In the genomic region with DNA sequence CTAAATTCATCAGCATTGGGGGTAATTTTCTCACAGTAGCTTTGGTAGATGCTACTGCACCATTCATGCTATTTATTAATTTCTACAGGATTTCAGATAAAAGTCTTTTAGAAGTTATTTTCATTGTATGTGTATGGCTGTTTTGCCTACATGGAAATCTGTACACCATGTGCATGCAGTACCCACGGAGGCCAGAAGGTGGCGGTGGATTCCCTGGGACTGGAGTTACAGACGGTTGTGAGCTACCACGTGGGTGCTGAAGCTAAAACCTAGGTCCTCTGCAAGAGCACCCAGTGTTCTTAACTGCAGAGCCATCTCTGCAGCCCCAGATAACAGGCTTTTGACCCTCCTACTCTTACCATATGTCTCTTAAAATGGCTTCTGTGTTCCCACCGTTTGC, we compare ENCODE assay signal across 10 mouse cellular contexts.
DNase-seq lines count a peak whose midpoint lies in the region; ATAC-seq and TF ChIP-seq lines count a peak whose summit lies in the region.
"Had no signal": no experiment of that assay in that cellular context is flagged by ENCODE, and none has a peak within 500 bp of the region (broad histone marks: within the 10 kb centered on the region; RNA-seq: fewer than 3 reads in every experiment).

No protein-coding gene starts in this region.

- POLR2A ChIA-PET in Patski (lab: Charles Lee), result no interaction called here

- H3K9me3 ChIP-seq in hindbrain, embryonic 11.5 days (ENCODE audit: control insufficient read depth, low read length), result no peaks in the 10 kb centered on the region
- H3K9me3 ChIP-seq in hindbrain, embryonic 13.5 days, result peaks cover 3% of the 10 kb centered on the region; the same call in 1 of the 2 replicates
- no peaks in the 10 kb centered on the region for H3K9me3 ChIP-seq in lung, postnatal 0 days (ENCODE audit: low read length)
- no peaks in the 10 kb centered on the region for H3K9me3 ChIP-seq in heart, embryonic 10.5 days

- TF ChIP-seq POLR2A in olfactory bulb, adult 2 months (IDR thresholded peaks at IDR 0.05; ENCODE audit: insufficient read depth, low read depth, low read length), result no peak

- no peak overlapping the region for H3K4me2 ChIP-seq in hindbrain, embryonic 11.5 days (replicated peaks; ENCODE audit: low read depth, low read length)
- H3K4me2 ChIP-seq in hindbrain, embryonic 13.5 days, result no peak overlapping the region
- H3K4me2 ChIP-seq in lung, postnatal 0 days (replicated peaks; ENCODE audit: low read depth, low read length), result no peak overlapping the region

- no peak overlapping the region for H3K9ac ChIP-seq in hindbrain, embryonic 11.5 days (ENCODE audit: low read depth, low read length)
- H3K9ac ChIP-seq in hindbrain, embryonic 13.5 days, result no peak overlapping the region
- H3K9ac ChIP-seq in lung, postnatal 0 days (replicated peaks; ENCODE audit: low read depth), result no peak overlapping the region

- CTCF ChIA-PET in Patski (lab: Charles Lee), result no interaction called here

- peak; percentile 29 for DNase-seq in hindbrain, embryonic 11.5 days (ENCODE audit: low spot score)
- no peak for DNase-seq in lung, postnatal 0 days (ENCODE audit: low spot score)
- DNase-seq in lung, postnatal 4 days, result no peak
- no peak for DNase-seq in Patski (ENCODE audit: low read depth, low spot score)
- DNase-seq in ovary, adult 18-20 months (ENCODE audit: low spot score), result no peak
- no peak for DNase-seq in heart, embryonic 10.5 days (ENCODE audit: low spot score)
- DNase-seq: gastrocnemius, postnatal 14 days; lung, postnatal 14 days had no signal

- in situ Hi-C loops in Patski (cut with MboI; ENCODE audit: low pct_unique_long_range_greater_than_20kb), result loop anchor here (5.0 to 10.0 kb wide), 3 partner anchors 175 to 597 kb away; partner anchors contain the start of gene Fam19a5

- TF ChIP-seq CTCF in lung, postnatal 0 days (IDR thresholded peaks at IDR 0.05), result peak; percentile 46
- peak; percentile 55 for TF ChIP-seq CTCF in Patski (IDR thresholded peaks at IDR 0.05)
- TF ChIP-seq CTCF in olfactory bulb, adult 2 months (IDR thresholded peaks at IDR 0.05; ENCODE audit: insufficient read depth, low read depth, low read length), result 0 out of 2 replicates have a peak, but pooled peaks have one; percentile 10

- H3K27ac ChIP-seq in hindbrain, embryonic 11.5 days (ENCODE audit: low read depth, low read length), result no peak overlapping the region
- H3K27ac ChIP-seq in hindbrain, embryonic 13.5 days, result no peak overlapping the region
- no peak overlapping the region for H3K27ac ChIP-seq in lung, postnatal 0 days (ENCODE audit: low read length)
- no peak overlapping the region for H3K27ac ChIP-seq in olfactory bulb, adult 2 months (ENCODE audit: insufficient read depth, low read depth, low read length)
- H3K27ac ChIP-seq in heart, embryonic 10.5 days, result no peak overlapping the region

- H3K4me1 ChIP-seq in hindbrain, embryonic 11.5 days (replicated peaks; ENCODE audit: control insufficient read depth, insufficient read depth, low read length), result no peaks in the 10 kb centered on the region
- no peaks in the 10 kb centered on the region for H3K4me1 ChIP-seq in hindbrain, embryonic 13.5 days (replicated peaks)
- no peaks in the 10 kb centered on the region for H3K4me1 ChIP-seq in lung, postnatal 0 days (ENCODE audit: insufficient read depth, low read depth, low read length)
- H3K4me1 ChIP-seq in olfactory bulb, adult 2 months (ENCODE audit: control insufficient read depth, insufficient read depth, low read length), result no peaks in the 10 kb centered on the region
- H3K4me1 ChIP-seq in heart, embryonic 10.5 days, result no peaks in the 10 kb centered on the region

- WGBS in hindbrain, embryonic 11.5 days, result 43% methylated on average over 5 of the region's 5 CpGs
- WGBS in hindbrain, embryonic 13.5 days, result 43% methylated on average over 5 of the region's 5 CpGs
- WGBS in lung, postnatal 0 days, result 36% methylated on average over 5 of the region's 5 CpGs
- 43% methylated on average over 5 of the region's 5 CpGs for WGBS in olfactory bulb, adult 2 months
- WGBS in heart, embryonic 10.5 days, result 36% methylated on average over 5 of the region's 5 CpGs

- no peak for TF ChIP-seq EP300 in lung, postnatal 0 days (IDR thresholded peaks at IDR 0.05)

- ATAC-seq in hindbrain, embryonic 11.5 days (ENCODE audit: low FRiP score), result no peak
- no peak for ATAC-seq in hindbrain, embryonic 13.5 days (ENCODE audit: low FRiP score)
- ATAC-seq in lung, postnatal 0 days, result no peak
- ATAC-seq in Patski, result no peak

- no peaks in the 10 kb centered on the region for H3K27me3 ChIP-seq in hindbrain, embryonic 11.5 days (ENCODE audit: control insufficient read depth, insufficient read depth, low read length)
- H3K27me3 ChIP-seq in hindbrain, embryonic 13.5 days, result no peaks in the 10 kb centered on the region
- no peaks in the 10 kb centered on the region for H3K27me3 ChIP-seq in lung, postnatal 0 days (replicated peaks; ENCODE audit: insufficient read depth, low read length)
- H3K27me3 ChIP-seq in Patski, result peaks cover 2% of the 10 kb centered on the region
- no peaks in the 10 kb centered on the region for H3K27me3 ChIP-seq in heart, embryonic 10.5 days (ENCODE audit: insufficient read depth, poor library complexity, severe bottlenecking)

- H3K4me3 ChIP-seq in hindbrain, embryonic 11.5 days (ENCODE audit: low read depth, low read length), result no peak overlapping the region
- no peak overlapping the region for H3K4me3 ChIP-seq in hindbrain, embryonic 13.5 days
- H3K4me3 ChIP-seq in lung, postnatal 0 days (ENCODE audit: low read depth, low read length), result no peak overlapping the region
- no peak overlapping the region for H3K4me3 ChIP-seq in olfactory bulb, adult 2 months (ENCODE audit: insufficient read depth, low read depth, low read length)
- H3K4me3 ChIP-seq in heart, embryonic 10.5 days, result no peak overlapping the region

- no peaks in the 10 kb centered on the region for H3K36me3 ChIP-seq in hindbrain, embryonic 11.5 days (ENCODE audit: control insufficient read depth, insufficient read depth, low read length)
- no peaks in the 10 kb centered on the region for H3K36me3 ChIP-seq in hindbrain, embryonic 13.5 days
- no peaks in the 10 kb centered on the region for H3K36me3 ChIP-seq in lung, postnatal 0 days (ENCODE audit: insufficient read depth, low read length)
- H3K36me3 ChIP-seq in heart, embryonic 10.5 days, result no peaks in the 10 kb centered on the region
